Mouse (Mus musculus): Measurements from ENCODE around the gene Ank.

Ank gene

GRCm38 (mm10) chr15:27467641-27468040 is 1.2 kb downstream of the Ank start:
- DNase-seq = no peak

GRCm38 (mm10) chr15:27468822-27469488 is 2.5 kb downstream of the Ank start:
- DNase-seq = no peak

GRCm38 (mm10) chr15:27470346-27470745 is 3.9 kb downstream of the Ank start:
- peak in 1 of 2 experiments; percentile 9 for DNase-seq

- DNase-seq = no peak
Observed at GRCm38 (mm10) chr15:27472315-27472714, 5.8 kb downstream of the Ank start.

- DNase-seq = no peak
Observed at GRCm38 (mm10) chr15:27475988-27476387, 9.5 kb downstream of the Ank start.

- no peak for DNase-seq
Observed at GRCm38 (mm10) chr15:27476671-27477070, 10.2 kb downstream of the Ank start.

- no peak for DNase-seq
Observed at GRCm38 (mm10) chr15:27477159-27477558, 10.7 kb downstream of the Ank start.

- no peak for DNase-seq
Observed at GRCm38 (mm10) chr15:27477630-27478029, 11.2 kb downstream of the Ank start.

GRCm38 (mm10) chr15:27480333-27481015 is 14.0 kb downstream of the Ank start:
- DNase-seq = no peak

GRCm38 (mm10) chr15:27481956-27482355 is 15.5 kb downstream of the Ank start:
- DNase-seq = no peak

- DNase-seq = no peak
Observed at GRCm38 (mm10) chr15:27483183-27483582, 16.7 kb downstream of the Ank start.

GRCm38 (mm10) chr15:27485567-27486278 is 19.2 kb downstream of the Ank start:
- no peak for DNase-seq

GRCm38 (mm10) chr15:27486279-27486618 is 19.8 kb downstream of the Ank start:
- DNase-seq = no peak

GRCm38 (mm10) chr15:27487059-27487458 is 20.6 kb downstream of the Ank start:
- DNase-seq = no peak

GRCm38 (mm10) chr15:27488042-27488441 is 21.6 kb downstream of the Ank start:
- no peak for DNase-seq

- no peak for DNase-seq
Observed at GRCm38 (mm10) chr15:27490676-27491075, 24.2 kb downstream of the Ank start.

- no peak for DNase-seq
Observed at GRCm38 (mm10) chr15:27491425-27492070, 25.1 kb downstream of the Ank start.

- DNase-seq = no peak
Observed at GRCm38 (mm10) chr15:27492156-27492555, 25.7 kb downstream of the Ank start.

GRCm38 (mm10) chr15:27492734-27493133 is 26.3 kb downstream of the Ank start:
- DNase-seq = no peak

- no peak for DNase-seq
Observed at GRCm38 (mm10) chr15:27493516-27493915, 27.0 kb downstream of the Ank start.

- DNase-seq = no peak
Observed at GRCm38 (mm10) chr15:27495981-27496401, 29.5 kb downstream of the Ank start.

- DNase-seq = no peak
Observed at GRCm38 (mm10) chr15:27496596-27497299, 30.3 kb downstream of the Ank start.

Measured in kidney, postnatal 36 days (tissue).